Mouse (Mus musculus): ENCODE results near the gene Cox7a1. TPM values are rescaled to one million over a fixed set of nuclear protein-coding genes. Genes with fewer than 3 reads are reported as not detected.
"Not testable (repeated sequence)": the region's sequence is repeated elsewhere in the genome, so short reads cannot be mapped to it uniquely, and the experiment has no call there.

Gene Cox7a1
- polyA plus RNA-seq, 1 experiment from 2014 or later, result 3.0 TPM

DNA sequence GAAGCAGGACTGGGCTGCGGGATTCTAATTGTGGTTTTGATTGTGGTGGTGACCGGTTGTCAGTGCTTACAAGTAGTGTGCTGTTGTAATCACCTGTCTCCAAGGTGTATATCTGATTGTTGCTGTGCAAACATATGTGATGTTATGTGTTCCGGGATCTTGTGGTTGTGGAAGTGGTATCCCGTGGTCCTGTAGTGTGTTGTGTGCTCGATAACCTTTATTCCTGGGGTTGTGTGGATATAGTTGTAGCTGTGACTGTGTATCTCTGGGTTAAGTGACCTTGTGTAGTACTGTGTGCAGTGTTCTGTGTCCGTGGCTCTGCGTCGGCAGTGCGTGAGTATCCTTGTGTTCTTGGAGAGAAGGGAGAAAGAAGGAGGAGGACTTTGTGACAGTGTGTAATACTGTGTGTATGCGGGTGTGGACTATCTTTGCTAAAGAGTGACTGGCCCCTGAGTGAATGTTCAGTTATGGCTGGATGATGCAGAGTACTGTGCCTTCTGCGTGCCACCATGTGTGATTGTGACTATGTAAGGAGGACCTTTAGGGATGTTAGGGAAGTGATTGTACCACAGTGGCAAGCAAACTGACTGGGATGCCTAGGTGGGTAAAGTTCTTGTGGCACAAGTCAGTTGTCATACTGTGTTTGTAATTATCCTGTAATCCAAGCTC is 13.5 kb upstream of the Cox7a1 start:
- peak overlapping the region; percentile 92 for H3K27ac ChIP-seq
- peak overlapping the region; percentile 69 for H3K4me2 ChIP-seq (replicated peaks)
- H3K36me3 ChIP-seq, result peaks cover 24% of the 10 kb centered on the region
- peak; percentile 59; the same call in 1 of the 2 replicates for ATAC-seq
- WGBS, result 25% methylated on average over 11 of the region's 11 CpGs
- H3K4me1 ChIP-seq (replicated peaks), result peaks cover 18% of the 10 kb centered on the region
- peak overlapping the region; percentile 81 for H3K9ac ChIP-seq (replicated peaks)
- no peaks in the 10 kb centered on the region for H3K27me3 ChIP-seq
- H3K9me3 ChIP-seq, result peaks cover 21% of the 10 kb centered on the region
- peak overlapping the region; percentile 56 for H3K4me3 ChIP-seq (replicated peaks)

DNA sequence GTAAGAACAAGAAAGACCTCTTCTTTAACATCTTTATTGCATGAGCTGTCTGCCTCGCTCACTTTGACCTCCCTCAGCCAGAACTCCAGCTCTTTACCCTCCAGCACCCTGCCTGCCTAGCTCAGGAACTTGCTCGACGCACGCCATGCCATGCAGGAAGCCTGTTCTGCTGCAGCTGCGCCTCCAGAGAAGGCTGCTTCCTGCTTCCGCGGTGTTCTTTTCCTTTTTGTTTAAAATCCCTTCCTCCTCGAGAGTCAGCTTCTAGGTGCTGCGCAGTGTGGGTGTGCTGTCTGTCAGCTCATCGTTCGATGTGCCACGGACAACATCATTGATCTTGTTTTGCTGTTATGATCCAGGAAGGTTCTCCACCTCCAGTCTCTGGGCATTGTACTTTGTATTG is 7.5 kb upstream of the Cox7a1 start:
- 78% methylated on average over 12 of the region's 12 CpGs for WGBS
- no peak overlapping the region for H3K4me3 ChIP-seq (replicated peaks)
- no peaks in the 10 kb centered on the region for H3K9me3 ChIP-seq
- H3K4me2 ChIP-seq (replicated peaks), result no peak overlapping the region
- no peak overlapping the region for H3K9ac ChIP-seq (replicated peaks)
- H3K27me3 ChIP-seq, result no peaks in the 10 kb centered on the region
- H3K4me1 ChIP-seq (replicated peaks), result no peaks in the 10 kb centered on the region
- H3K27ac ChIP-seq, result no peak overlapping the region
- H3K36me3 ChIP-seq, result peaks cover 45% of the 10 kb centered on the region
- ATAC-seq, result no peak

DNA sequence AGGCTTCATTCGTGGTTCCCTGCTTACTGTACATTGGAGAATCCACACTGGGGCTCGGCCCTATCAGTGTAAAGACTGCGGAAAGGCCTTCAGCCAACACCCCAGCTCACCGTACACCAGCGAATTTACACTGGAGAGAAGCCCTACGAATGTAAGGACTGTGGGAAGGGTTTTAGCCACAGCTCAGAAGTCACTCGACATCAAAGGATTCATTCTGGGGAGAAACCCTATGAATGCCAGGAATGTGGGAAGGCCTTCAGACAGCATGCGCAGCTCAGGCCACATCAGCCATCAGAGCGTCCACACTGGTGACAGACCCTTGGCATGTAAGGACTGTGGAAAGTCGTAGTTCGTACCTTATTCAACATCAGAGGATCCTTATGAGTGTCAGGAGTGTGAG is 5.7 kb upstream of the Cox7a1 start:
- Histone ChIP-seq H3K27ac (no peak overlapping the region), H3K4me1 (replicated peaks) (no peaks in the 10 kb centered on the region), H3K9me3 (no peaks in the 10 kb centered on the region), H3K36me3 (peaks cover 45% of the 10 kb centered on the region), H3K4me2 (replicated peaks) (no peak overlapping the region), H3K27me3 (no peaks in the 10 kb centered on the region), H3K9ac (replicated peaks) (no peak overlapping the region), H3K4me3 (replicated peaks) (no peak overlapping the region)
- no peak for ATAC-seq
- 86% methylated on average over 11 of the region's 11 CpGs for WGBS

DNA sequence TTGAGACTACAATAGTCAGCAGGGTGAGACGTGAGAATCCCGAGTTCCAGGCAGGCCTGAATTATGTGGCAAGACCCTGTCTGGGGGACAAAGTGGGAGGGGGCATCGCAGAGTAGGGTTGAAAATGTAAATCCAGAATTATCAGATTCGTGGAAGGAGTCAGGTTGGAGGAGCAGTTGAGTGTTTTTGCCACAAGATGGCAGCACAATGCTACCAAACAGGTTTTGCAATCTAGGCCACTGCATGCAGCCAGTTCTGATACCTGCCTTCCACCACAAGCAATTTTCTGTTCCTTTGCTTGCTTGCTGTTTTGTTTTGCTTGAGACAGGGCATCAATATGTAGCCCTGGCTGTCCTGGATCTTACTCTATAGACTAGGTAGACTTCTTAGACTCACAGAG is 2.6 kb upstream of the Cox7a1 start:
- ATAC-seq, result peak; percentile 35; the same call in 1 of the 2 replicates
- H3K9ac ChIP-seq (replicated peaks), result peak overlapping the region; percentile 46; the same call in 1 of the 2 replicates
- no peaks in the 10 kb centered on the region for H3K27me3 ChIP-seq
- 2% methylated on average over 4 of the region's 4 CpGs for WGBS
- H3K4me1 ChIP-seq (replicated peaks), result peaks cover 9% of the 10 kb centered on the region
- no peak overlapping the region for H3K4me3 ChIP-seq (replicated peaks)
- H3K27ac ChIP-seq, result no peak overlapping the region
- no peak overlapping the region; the same call in 1 of the 2 replicates for H3K4me2 ChIP-seq (replicated peaks)
- peaks cover 51% of the 10 kb centered on the region for H3K36me3 ChIP-seq
- H3K9me3 ChIP-seq, result no peaks in the 10 kb centered on the region

DNA sequence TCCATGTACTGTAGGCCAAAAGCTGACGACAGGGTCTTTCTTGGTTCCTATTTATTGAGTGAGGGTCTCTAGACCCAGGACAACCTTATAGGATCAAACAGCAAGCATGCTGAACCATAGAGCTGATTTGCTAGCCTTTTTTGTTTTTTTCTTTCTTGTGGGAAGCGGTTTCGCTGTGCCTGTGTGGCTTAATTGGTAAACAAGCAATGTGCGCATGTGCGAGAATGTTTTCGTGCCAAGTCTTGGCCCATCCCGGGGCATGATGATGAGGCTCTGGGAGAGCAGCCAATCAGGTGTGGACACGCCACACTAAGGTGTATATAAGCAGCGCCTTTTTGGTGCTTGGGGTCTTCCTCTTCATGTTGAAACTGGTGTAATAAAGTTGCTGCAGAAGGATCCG is 2.0 kb upstream of the Cox7a1 start:
- H3K27me3 ChIP-seq; H3K4me2 ChIP-seq (replicated peaks); H3K4me1 ChIP-seq (replicated peaks); H3K4me3 ChIP-seq (replicated peaks); H3K9me3 ChIP-seq; ATAC-seq; H3K27ac ChIP-seq: not testable (repeated sequence)
- peak overlapping the region; percentile 46; the same call in 1 of the 2 replicates for H3K9ac ChIP-seq (replicated peaks)
- H3K36me3 ChIP-seq, result peaks cover 51% of the 10 kb centered on the region
- 93% methylated on average over 10 of the region's 10 CpGs for WGBS

DNA sequence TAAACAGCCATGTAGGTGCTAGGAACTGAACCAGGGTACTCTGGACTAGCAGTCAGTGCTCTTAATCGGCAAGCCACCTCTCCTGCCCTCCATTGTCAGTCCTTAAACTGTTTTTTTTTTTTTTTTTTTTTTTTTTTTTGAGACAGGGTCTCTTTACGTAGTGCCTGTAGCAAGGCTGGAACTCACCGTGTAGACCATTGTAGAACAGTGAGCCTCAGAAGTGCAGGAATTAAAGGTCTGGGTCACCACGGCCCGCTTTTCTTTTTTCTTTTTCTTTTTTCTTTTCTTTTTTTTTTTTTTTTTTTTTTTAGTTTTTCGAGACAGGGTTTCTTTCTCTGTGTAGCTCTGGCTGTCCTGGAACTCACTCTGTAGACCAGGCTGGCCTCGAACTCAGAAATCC is 755 bp upstream of the Cox7a1 start:
- not testable (repeated sequence) for H3K4me3 ChIP-seq (replicated peaks); H3K9ac ChIP-seq (replicated peaks); H3K4me1 ChIP-seq (replicated peaks); H3K27ac ChIP-seq; H3K4me2 ChIP-seq (replicated peaks); ATAC-seq; H3K27me3 ChIP-seq; H3K9me3 ChIP-seq
- peaks cover 54% of the 10 kb centered on the region for H3K36me3 ChIP-seq
- 72% methylated on average over 6 of the region's 7 CpGs for WGBS

DNA sequence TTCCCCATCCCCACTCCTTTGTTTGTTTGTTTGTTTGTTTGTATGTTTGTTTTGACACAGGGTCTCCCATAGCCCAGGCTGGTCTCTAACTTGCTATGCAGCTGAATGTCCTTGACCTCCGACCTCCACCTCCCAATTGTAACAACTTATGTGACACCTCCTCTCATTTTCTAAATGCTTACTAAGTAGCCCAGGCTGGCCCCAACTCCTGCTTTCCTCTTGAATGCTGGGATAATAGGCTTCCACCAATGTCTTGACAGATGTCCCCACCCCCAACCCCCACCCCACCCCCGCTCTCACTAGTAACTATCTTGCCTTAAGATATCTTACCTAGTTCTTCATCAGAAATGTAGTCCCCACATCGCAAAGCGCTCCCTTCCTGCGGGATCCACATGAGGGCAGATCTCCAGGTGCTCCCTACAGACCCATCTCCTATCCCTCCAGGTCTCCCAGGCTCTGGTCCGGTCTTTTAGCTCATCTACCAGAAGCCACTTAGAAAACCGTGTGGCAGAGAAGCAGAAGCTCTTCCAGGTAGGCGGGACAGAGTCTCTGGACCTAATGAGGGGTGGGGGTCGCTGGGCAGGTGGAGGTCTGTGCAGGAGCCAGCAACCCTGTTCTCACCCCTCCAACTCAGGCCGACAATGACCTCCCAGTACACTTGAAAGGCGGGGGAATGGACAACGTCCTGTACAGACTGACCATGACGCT is 851 bp downstream of the Cox7a1 start:
- Histone ChIP-seq H3K4me1 (replicated peaks) (peaks cover 9% of the 10 kb centered on the region), H3K9me3 (no peaks in the 10 kb centered on the region), H3K36me3 (peaks cover 56% of the 10 kb centered on the region), H3K4me2 (replicated peaks) (peak overlapping the region; percentile 42), H3K27me3 (no peaks in the 10 kb centered on the region), H3K27ac (no peak overlapping the region), H3K9ac (replicated peaks) (no peak overlapping the region), H3K4me3 (replicated peaks) (no peak overlapping the region)
- WGBS, result 75% methylated on average over 13 of the region's 13 CpGs
- peak; percentile 10; the same call in 1 of the 2 replicates for ATAC-seq

DNA sequence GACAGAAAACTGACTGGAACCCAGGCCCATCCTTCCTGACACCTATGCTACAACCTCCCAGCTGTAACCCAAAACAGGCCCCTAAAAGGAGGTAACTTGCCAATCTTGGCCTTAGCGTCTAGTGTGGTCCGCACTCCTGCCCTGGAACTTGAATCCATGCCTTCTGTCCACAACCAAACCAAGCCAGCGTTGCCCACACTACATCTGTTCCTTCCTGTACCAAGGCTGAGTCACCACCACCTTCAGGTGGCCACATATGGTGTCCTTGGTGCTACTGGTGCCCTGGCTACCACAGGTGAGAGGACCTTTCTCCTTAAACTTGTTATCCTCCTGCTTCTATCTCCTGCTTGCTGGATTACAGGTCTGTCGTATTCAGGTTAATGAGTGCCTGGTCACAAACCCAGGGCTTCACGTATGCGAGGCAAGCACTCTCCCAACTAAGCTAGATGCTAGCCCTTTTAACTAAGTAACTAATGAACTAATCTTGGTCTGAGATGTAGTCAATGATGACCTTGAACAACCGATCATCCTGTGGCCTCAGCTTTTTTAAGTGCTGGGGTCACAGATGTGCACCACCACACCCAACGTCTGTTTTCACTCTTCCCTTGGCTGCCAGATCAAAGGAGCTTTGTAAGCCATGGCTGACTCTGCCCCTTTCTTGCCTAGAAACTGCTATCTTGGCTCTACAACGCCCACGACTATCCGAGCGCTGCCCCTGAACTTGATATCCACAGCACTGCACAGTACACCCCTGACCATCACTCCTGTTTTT is 4.6 kb downstream of the Cox7a1 start:
- H3K9ac ChIP-seq (replicated peaks), result no peak overlapping the region
- peaks cover 21% of the 10 kb centered on the region for H3K4me1 ChIP-seq (replicated peaks)
- H3K27me3 ChIP-seq, result no peaks in the 10 kb centered on the region
- 92% methylated on average over 12 of the region's 12 CpGs for WGBS
- no peak overlapping the region for H3K4me3 ChIP-seq (replicated peaks)
- no peak for ATAC-seq
- no peak overlapping the region for H3K4me2 ChIP-seq (replicated peaks)
- no peaks in the 10 kb centered on the region for H3K9me3 ChIP-seq
- peaks cover 77% of the 10 kb centered on the region for H3K36me3 ChIP-seq
- no peak overlapping the region for H3K27ac ChIP-seq

DNA sequence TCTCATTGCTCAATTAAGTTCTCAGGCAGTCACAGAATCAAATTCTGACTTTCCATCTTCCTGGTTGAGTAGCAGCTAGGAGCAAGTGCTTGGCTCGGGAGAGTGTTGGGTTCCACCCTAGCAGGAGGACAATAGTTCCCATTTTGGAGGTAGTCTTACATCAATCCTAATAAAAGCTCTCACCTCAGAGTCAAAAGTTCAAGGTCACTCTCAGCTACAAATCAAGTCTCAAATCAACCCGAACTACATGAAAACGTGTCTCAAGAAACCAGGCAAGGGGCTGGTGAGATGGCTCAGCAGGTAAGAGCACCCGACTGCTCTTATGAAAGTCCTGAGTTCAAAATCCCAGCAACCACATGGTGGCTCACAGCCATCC is 5.2 kb downstream of the Cox7a1 start:
- Histone ChIP-seq H3K9me3 (no peaks in the 10 kb centered on the region), H3K4me1 (replicated peaks) (peaks cover 18% of the 10 kb centered on the region), H3K4me3 (replicated peaks) (no peak overlapping the region), H3K4me2 (replicated peaks) (no peak overlapping the region), H3K27ac (no peak overlapping the region), H3K27me3 (no peaks in the 10 kb centered on the region), H3K36me3 (peaks cover 77% of the 10 kb centered on the region), H3K9ac (replicated peaks) (no peak overlapping the region)
- no peak for ATAC-seq
- WGBS, result 91% methylated on average over 4 of the region's 4 CpGs

DNA sequence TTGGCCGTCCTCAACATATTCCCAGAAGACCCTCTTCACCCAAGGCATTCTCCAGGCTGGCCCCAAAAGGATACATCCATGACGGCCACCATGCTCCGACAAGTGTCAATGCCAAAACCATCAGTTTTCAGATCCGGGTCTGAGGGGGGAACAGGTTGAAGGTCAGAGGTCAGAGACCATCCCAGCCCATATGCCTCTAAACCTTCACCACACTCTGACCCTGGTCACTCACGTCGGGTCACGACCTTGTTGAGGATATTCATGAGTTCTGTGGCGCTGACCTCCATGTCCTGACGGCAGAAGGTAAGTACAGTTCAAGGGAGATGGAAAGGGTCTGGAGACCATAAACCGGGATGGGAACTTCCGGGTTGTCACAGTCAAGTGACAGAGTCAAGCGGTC is 8.1 kb downstream of the Cox7a1 start:
- Histone ChIP-seq H3K36me3 (peaks cover 56% of the 10 kb centered on the region), H3K4me3 (replicated peaks) (no peak overlapping the region)
- WGBS, result 91% methylated on average over 12 of the region's 12 CpGs

DNA sequence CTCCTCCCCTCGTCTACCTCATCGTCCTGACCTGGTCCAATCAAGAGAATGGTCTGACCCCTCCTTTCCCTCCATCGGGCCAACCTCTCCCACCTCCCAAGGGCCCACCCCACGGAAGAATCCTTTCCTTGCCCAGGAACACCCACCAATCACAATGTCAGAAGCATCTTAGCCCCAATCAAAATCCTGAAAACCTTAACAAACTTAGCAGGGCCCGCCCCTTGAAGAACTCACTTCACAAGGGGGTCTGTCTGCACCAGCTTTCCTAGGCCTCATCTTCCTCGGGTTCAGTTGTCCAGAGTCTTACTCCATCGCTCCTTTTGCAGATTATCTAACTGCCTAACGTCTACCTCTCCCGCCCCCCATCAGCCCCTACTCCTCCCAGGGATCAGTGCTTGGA is 9.1 kb downstream of the Cox7a1 start:
- Histone ChIP-seq H3K9me3 (no peaks in the 10 kb centered on the region), H3K36me3 (peaks cover 47% of the 10 kb centered on the region), H3K4me2 (replicated peaks) (peak overlapping the region; percentile 75), H3K4me1 (replicated peaks) (peaks cover 19% of the 10 kb centered on the region), H3K27ac (0 out of 2 replicates have a peak overlapping the region, but pooled peaks have one; percentile 72), H3K4me3 (replicated peaks) (peak overlapping the region; percentile 77), H3K9ac (replicated peaks) (peak overlapping the region; percentile 82), H3K27me3 (no peaks in the 10 kb centered on the region)
- ATAC-seq, result no peak
- WGBS, result 15% methylated on average over 9 of the region's 9 CpGs

More for the DNA sequence above, 8.1 kb downstream of the Cox7a1 start:
- no peaks in the 10 kb centered on the region for H3K27me3 ChIP-seq
- no peaks in the 10 kb centered on the region for H3K9me3 ChIP-seq
- 0 out of 2 replicates have a peak overlapping the region, but pooled peaks have one; percentile 82 for H3K9ac ChIP-seq (replicated peaks)
- peaks cover 19% of the 10 kb centered on the region for H3K4me1 ChIP-seq (replicated peaks)
- H3K27ac ChIP-seq, result no peak overlapping the region
- no peak overlapping the region for H3K4me2 ChIP-seq (replicated peaks)
- no peak for ATAC-seq

DNA sequence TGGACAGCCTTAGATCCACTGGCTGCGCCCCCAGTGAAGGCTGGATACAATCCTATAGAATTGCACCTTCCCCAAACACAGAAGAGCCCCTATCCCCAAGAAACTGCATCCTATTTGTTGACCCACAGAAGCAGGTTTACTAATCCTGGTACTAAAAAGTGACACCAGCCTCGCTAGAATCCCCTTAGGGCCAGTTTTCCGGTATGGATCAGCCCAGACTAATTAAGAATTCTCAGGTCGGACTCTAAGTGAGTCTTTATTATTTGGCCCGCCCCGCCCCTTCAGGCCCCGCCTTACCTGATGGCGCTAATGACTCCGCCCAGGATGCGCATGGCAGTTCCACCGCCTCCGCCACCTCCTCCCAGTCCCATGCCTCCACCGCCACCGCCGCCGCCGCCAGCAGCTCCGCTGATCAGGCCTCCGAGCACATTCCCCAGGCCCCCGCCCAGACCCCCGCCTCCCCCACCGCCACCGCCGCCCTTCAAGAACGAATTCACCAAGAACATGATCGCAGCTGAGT is 9.7 kb downstream of the Cox7a1 start:
- peak overlapping the region; percentile 72 for H3K27ac ChIP-seq
- H3K36me3 ChIP-seq, result peaks cover 40% of the 10 kb centered on the region
- no peaks in the 10 kb centered on the region for H3K9me3 ChIP-seq
- under 1% methylated on average over 26 of the region's 26 CpGs for WGBS
- no peaks in the 10 kb centered on the region for H3K27me3 ChIP-seq
- peak overlapping the region; percentile 82 for H3K9ac ChIP-seq (replicated peaks)
- H3K4me2 ChIP-seq (replicated peaks), result peak overlapping the region; percentile 75
- H3K4me1 ChIP-seq (replicated peaks), result peaks cover 23% of the 10 kb centered on the region
- peak overlapping the region; percentile 77 for H3K4me3 ChIP-seq (replicated peaks)
- ATAC-seq, result peak; percentile 58
